Mouse (Mus musculus): ENCODE data around the gene Aen. TPM values are rescaled to one million over a fixed set of nuclear protein-coding genes. Genes with fewer than 3 reads are reported as not detected.
A peak's percentile ranks its signal among the peaks of the same experiment; 100 is the strongest.

The Aen gene
- total and polyA plus RNA-seq, 2 experiments from 2014 or later: 40.3 to 48.5 TPM

- TF ChIP-seq CTCF (IDR thresholded peaks at IDR 0.05): no peak
- no peaks in the 10 kb centered on the region for H3K4me1 ChIP-seq (ENCODE audit: insufficient read depth, low read length)
- no peaks in the 10 kb centered on the region for H3K36me3 ChIP-seq (ENCODE audit: insufficient read depth, low read length)
- no peak overlapping the region for H3K27ac ChIP-seq (ENCODE audit: low read depth, low read length)
- H3K27me3 ChIP-seq (ENCODE audit: insufficient read depth, low read length): no peaks in the 10 kb centered on the region
- no peak for ATAC-seq (ENCODE audit: low FRiP score)
- no peak overlapping the region for H3K4me3 ChIP-seq (ENCODE audit: low read depth, low read length)
- DNase-seq (ENCODE audit: low spot score): no peak
- no peak overlapping the region for H3K9ac ChIP-seq (replicated peaks; ENCODE audit: low read length, poor library complexity, severe bottlenecking)
- 77% methylated on average over 3 of the region's 3 CpGs for WGBS
- H3K4me2 ChIP-seq (ENCODE audit: low read depth, low read length, poor library complexity, severe bottlenecking): no peak overlapping the region
- H3K9me3 ChIP-seq (ENCODE audit: low read length): no peaks in the 10 kb centered on the region
Measured at GRCm38 (mm10) chr7:78927266-78927665, 31.6 kb downstream of the Aen start.

GRCm38 (mm10) chr7:78938957-78939602 lies 43.4 kb downstream of the Aen start:
- H3K9me3 ChIP-seq (ENCODE audit: low read length): no peaks in the 10 kb centered on the region
- no peaks in the 10 kb centered on the region for H3K36me3 ChIP-seq (ENCODE audit: insufficient read depth, low read length)
- no peak overlapping the region for H3K27ac ChIP-seq (ENCODE audit: low read depth, low read length)
- ATAC-seq (ENCODE audit: low FRiP score): no peak
- H3K4me1 ChIP-seq (ENCODE audit: insufficient read depth, low read length): no peaks in the 10 kb centered on the region
- H3K27me3 ChIP-seq (ENCODE audit: insufficient read depth, low read length): no peaks in the 10 kb centered on the region
- H3K9ac ChIP-seq (replicated peaks; ENCODE audit: low read length, poor library complexity, severe bottlenecking): no peak overlapping the region
- H3K4me2 ChIP-seq (ENCODE audit: low read depth, low read length, poor library complexity, severe bottlenecking): no peak overlapping the region
- H3K4me3 ChIP-seq (ENCODE audit: low read depth, low read length): no peak overlapping the region
- TF ChIP-seq CTCF (IDR thresholded peaks at IDR 0.05): no peak
- WGBS: 65% methylated on average over 19 of the region's 19 CpGs
- DNase-seq (ENCODE audit: low spot score): no peak

GRCm38 (mm10) chr7:78940971-78941370 lies 45.3 kb downstream of the Aen start:
- H3K4me2 ChIP-seq (ENCODE audit: low read depth, low read length, poor library complexity, severe bottlenecking): no peak overlapping the region
- WGBS: 84% methylated on average over 3 of the region's 3 CpGs

GRCm38 (mm10) chr7:78942544-78942943 lies 46.9 kb downstream of the Aen start:
- no peak for ATAC-seq (ENCODE audit: low FRiP score)
- Histone ChIP-seq H3K9ac (replicated peaks; ENCODE audit: low read length, poor library complexity, severe bottlenecking) (no peak overlapping the region), H3K27me3 (ENCODE audit: insufficient read depth, low read length) (no peaks in the 10 kb centered on the region), H3K9me3 (ENCODE audit: low read length) (no peaks in the 10 kb centered on the region), H3K4me1 (ENCODE audit: insufficient read depth, low read length) (no peaks in the 10 kb centered on the region), H3K27ac (ENCODE audit: low read depth, low read length) (no peak overlapping the region), H3K4me2 (ENCODE audit: low read depth, low read length, poor library complexity, severe bottlenecking) (no peak overlapping the region), H3K4me3 (ENCODE audit: low read depth, low read length) (no peak overlapping the region), H3K36me3 (ENCODE audit: insufficient read depth, low read length) (no peaks in the 10 kb centered on the region)
- 89% methylated on average over 2 of the region's 2 CpGs for WGBS
- no peak for DNase-seq (ENCODE audit: low spot score)
- no peak for TF ChIP-seq CTCF (IDR thresholded peaks at IDR 0.05)

More at GRCm38 (mm10) chr7:78940971-78941370, 45.3 kb downstream of the Aen start:
- H3K9ac ChIP-seq (replicated peaks; ENCODE audit: low read length, poor library complexity, severe bottlenecking): no peak overlapping the region
- H3K27me3 ChIP-seq (ENCODE audit: insufficient read depth, low read length): no peaks in the 10 kb centered on the region
- H3K4me1 ChIP-seq (ENCODE audit: insufficient read depth, low read length): no peaks in the 10 kb centered on the region
- no peak overlapping the region for H3K4me3 ChIP-seq (ENCODE audit: low read depth, low read length)
- no peaks in the 10 kb centered on the region for H3K9me3 ChIP-seq (ENCODE audit: low read length)
- ATAC-seq (ENCODE audit: low FRiP score): no peak
- no peaks in the 10 kb centered on the region for H3K36me3 ChIP-seq (ENCODE audit: insufficient read depth, low read length)
- DNase-seq (ENCODE audit: low spot score): no peak
- H3K27ac ChIP-seq (ENCODE audit: low read depth, low read length): no peak overlapping the region
- no peak for TF ChIP-seq CTCF (IDR thresholded peaks at IDR 0.05)

- Histone ChIP-seq H3K27me3 (ENCODE audit: insufficient read depth, low read length) (no peaks in the 10 kb centered on the region), H3K4me2 (ENCODE audit: low read depth, low read length, poor library complexity, severe bottlenecking) (peak overlapping the region; percentile 13; the same call in 1 of the 2 replicates), H3K27ac (ENCODE audit: low read depth, low read length) (peak overlapping the region; percentile 44), H3K36me3 (ENCODE audit: insufficient read depth, low read length) (no peaks in the 10 kb centered on the region), H3K4me3 (ENCODE audit: low read depth, low read length) (no peak overlapping the region), H3K9me3 (ENCODE audit: low read length) (no peaks in the 10 kb centered on the region), H3K9ac (replicated peaks; ENCODE audit: low read length, poor library complexity, severe bottlenecking) (no peak overlapping the region), H3K4me1 (ENCODE audit: insufficient read depth, low read length) (peaks cover 3% of the 10 kb centered on the region; the same call in 1 of the 2 replicates)
- 22% methylated on average over 11 of the region's 11 CpGs for WGBS
- DNase-seq (ENCODE audit: low spot score) (peak; percentile 30), ATAC-seq (ENCODE audit: low FRiP score) (peak; percentile 86)
- TF ChIP-seq CTCF (IDR thresholded peaks at IDR 0.05): no peak
Measured at GRCm38 (mm10) chr7:78953886-78954572, 58.4 kb downstream of the Aen start.

- ATAC-seq (ENCODE audit: low FRiP score): no peak
- 65% methylated on average over 6 of the region's 6 CpGs for WGBS
Measured at GRCm38 (mm10) chr7:78954619-78955018, 59.0 kb downstream of the Aen start.

More at GRCm38 (mm10) chr7:78954619-78955018, 59.0 kb downstream of the Aen start:
- Histone ChIP-seq H3K4me2 (ENCODE audit: low read depth, low read length, poor library complexity, severe bottlenecking) (no peak overlapping the region), H3K27me3 (ENCODE audit: insufficient read depth, low read length) (no peaks in the 10 kb centered on the region), H3K4me1 (ENCODE audit: insufficient read depth, low read length) (peaks cover 3% of the 10 kb centered on the region; the same call in 1 of the 2 replicates), H3K9ac (replicated peaks; ENCODE audit: low read length, poor library complexity, severe bottlenecking) (no peak overlapping the region), H3K4me3 (ENCODE audit: low read depth, low read length) (no peak overlapping the region), H3K9me3 (ENCODE audit: low read length) (no peaks in the 10 kb centered on the region), H3K36me3 (ENCODE audit: insufficient read depth, low read length) (no peaks in the 10 kb centered on the region), H3K27ac (ENCODE audit: low read depth, low read length) (peak overlapping the region; percentile 44; the same call in 1 of the 2 replicates)
- no peak for TF ChIP-seq CTCF (IDR thresholded peaks at IDR 0.05)
- no peak for DNase-seq (ENCODE audit: low spot score)
